In the genomic region with DNA sequence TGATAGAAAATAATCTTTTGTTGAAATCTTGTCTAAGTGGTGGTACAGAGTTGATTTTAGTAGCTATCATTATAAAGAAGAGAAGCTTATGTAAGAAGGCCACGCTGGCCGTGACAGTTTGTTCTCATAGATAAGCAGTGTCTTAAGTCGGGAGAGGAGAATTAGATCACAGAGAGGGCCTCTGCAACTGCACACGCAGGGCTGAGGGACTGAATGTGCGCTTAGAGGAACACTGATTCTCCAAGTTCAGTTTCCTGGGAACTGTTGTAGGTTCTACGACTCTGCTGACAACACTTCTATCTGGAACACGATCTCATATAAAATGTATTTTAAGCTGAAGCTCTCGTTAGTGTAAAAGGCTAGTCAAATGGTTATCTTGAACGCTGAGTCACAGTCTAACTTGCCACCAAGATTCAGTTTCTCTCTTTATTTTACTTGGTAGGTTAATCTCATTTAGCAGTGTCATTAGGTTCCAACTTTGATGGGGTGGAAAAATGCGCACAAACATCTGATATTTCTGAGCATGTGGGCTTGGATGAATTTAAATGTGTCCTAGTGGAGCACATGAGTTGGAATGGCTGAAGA, we compare ENCODE assay signal across 11 mouse cellular contexts.
"Had no signal": no experiment of that assay in that cellular context is flagged by ENCODE, and none has a peak within 500 bp of the region (broad histone marks: within the 10 kb centered on the region; RNA-seq: fewer than 3 reads in every experiment).

No protein-coding gene starts in this region.

- H3K27me3 ChIP-seq: kidney, embryonic 15.5 days; limb, embryonic 12.5 days; liver, embryonic 13.5 days; lung, embryonic 15.5 days had no signal

- H3K4me3 ChIP-seq: kidney, embryonic 15.5 days; limb, embryonic 12.5 days; liver, embryonic 13.5 days; lung, embryonic 15.5 days; midbrain, embryonic 10.5 days had no signal

- H3K9me3 ChIP-seq: kidney, embryonic 15.5 days; limb, embryonic 12.5 days; liver, embryonic 13.5 days; lung, embryonic 15.5 days; midbrain, embryonic 10.5 days had no signal

- H3K27ac ChIP-seq: kidney, embryonic 15.5 days; limb, embryonic 12.5 days; liver, embryonic 13.5 days; lung, embryonic 15.5 days; midbrain, embryonic 10.5 days had no signal

- H3K36me3 ChIP-seq: limb, embryonic 12.5 days; liver, embryonic 13.5 days; lung, embryonic 15.5 days; midbrain, embryonic 10.5 days had no signal

- H3K9ac ChIP-seq: kidney, embryonic 15.5 days; limb, embryonic 12.5 days; liver, embryonic 13.5 days; liver, postnatal 0 days; lung, embryonic 15.5 days had no signal

- H3K4me2 ChIP-seq: kidney, embryonic 15.5 days; limb, embryonic 12.5 days; liver, embryonic 13.5 days; lung, embryonic 15.5 days had no signal

- DNase-seq: kidney, postnatal 36 days; liver; liver, embryonic 13.5 days; liver, postnatal 0 days; right cerebral cortex, postnatal 14 days; thymus, postnatal 4 days had no signal

- ATAC-seq: liver, postnatal 0 days; midbrain, embryonic 16.5 days had no signal

- H3K4me1 ChIP-seq: limb, embryonic 12.5 days; liver, embryonic 13.5 days; lung, embryonic 15.5 days had no signal
